Mouse (Mus musculus): Measurements from ENCODE around the gene Prdx2. TPM values are rescaled to one million over a fixed set of nuclear protein-coding genes. Genes with fewer than 3 reads are reported as not detected.

The Prdx2 gene
- polyA plus RNA-seq, 1 experiment from 2014 or later, result 644 TPM

DNA sequence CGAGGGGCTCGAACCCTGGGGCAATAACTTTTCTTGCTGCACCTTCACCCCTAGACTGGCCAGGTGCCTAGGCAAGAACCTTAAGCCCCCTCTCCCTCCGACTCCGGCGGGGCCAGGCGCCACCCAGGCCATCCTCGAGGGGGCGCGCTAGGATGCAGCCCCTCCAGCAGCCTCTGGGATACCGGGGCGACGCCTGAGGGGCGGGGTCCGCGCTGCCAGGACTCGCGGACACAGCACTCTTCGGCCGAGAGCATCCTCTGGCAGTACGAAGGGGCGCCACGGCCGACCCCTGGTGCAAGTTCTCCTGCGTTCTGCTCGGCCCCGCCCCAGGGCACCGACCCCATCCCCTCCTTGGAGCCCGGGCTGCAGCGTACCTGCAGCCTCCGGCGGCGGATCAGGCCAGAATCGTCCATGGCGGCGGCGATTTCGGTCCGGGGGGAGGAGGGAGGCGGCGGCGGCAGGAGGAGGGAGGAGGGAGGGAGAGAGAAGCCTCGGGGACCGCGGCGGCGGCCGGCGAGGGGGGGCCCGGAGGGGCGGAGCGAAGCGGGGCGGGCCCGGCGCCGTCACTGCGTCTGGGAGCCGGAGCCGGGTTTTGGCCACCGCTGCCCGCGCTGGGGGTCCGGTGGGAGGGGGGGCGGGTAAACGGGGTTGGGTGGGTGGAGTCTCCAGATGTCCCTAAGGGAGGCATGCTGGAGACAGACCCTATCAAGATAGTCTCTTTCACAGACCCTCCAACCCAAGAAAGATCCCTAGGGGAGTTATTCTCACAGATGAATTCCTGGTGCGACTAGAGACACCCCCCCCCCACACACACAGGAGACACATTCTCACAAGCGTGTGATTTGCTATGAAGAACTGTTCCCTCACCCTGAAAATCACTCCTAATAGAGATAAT lies 23.5 kb upstream of the Prdx2 start:
- H3K27ac ChIP-seq (ENCODE audit: low read length), result no peak overlapping the region
- no peak overlapping the region for H3K9ac ChIP-seq (ENCODE audit: low read length)
- H3K36me3 ChIP-seq (ENCODE audit: control insufficient read depth, insufficient read depth, low read length), result no peaks in the 10 kb centered on the region
- H3K4me1 ChIP-seq (replicated peaks; ENCODE audit: control insufficient read depth, insufficient read depth, low read length), result peaks cover 10% of the 10 kb centered on the region; the same call in 1 of the 2 replicates
- peak overlapping the region; percentile 82 for H3K4me2 ChIP-seq (ENCODE audit: low read depth, low read length)
- WGBS, result 1% methylated on average over 50 of the region's 67 CpGs
- H3K27me3 ChIP-seq (ENCODE audit: control insufficient read depth, insufficient read depth, low read depth, low read length), result peaks cover 48% of the 10 kb centered on the region
- ATAC-seq (ENCODE audit: low read depth), result 0 out of 2 replicates have a peak, but pooled peaks have one; percentile 18
- no peaks in the 10 kb centered on the region for H3K9me3 ChIP-seq (ENCODE audit: control insufficient read depth, low read length)
- H3K4me3 ChIP-seq (ENCODE audit: low read length), result peak overlapping the region; percentile 49

DNA sequence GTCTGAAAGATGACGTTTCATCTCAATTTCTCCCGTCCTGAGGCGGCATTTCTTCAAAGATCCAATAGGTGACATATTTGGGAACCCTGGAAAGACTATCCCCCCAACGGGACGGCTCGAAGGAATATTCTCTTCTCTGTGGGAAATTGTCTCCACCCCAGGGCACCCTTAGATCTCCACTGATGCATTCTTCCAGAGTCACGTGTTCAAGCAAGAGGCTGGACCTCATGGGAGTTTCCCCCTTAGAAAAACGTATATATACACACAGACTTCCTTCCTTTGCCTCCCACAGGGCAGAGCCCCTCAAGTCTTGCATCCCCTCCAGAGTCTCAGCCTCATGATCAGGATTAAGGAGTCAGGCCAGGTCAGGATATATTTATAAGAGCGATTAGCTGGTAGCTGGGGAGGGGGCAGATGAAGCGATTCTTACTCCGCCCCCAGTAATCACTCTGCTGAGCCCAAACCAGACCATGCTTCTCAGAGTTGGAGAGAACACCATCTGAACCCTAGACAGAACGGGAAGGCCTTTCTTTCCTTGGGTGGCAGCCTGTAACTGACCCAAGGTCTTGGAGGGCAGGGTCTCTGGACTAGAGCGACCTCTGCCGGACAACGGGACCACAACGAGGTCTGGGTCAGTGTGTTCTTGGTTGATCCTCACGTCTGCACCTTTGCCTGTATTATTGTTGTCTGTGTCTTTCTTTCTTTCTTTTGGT lies 22.7 kb upstream of the Prdx2 start, which contains the start of gene Rtbdn:
Gene Rtbdn, plus strand, starts transcription at position 464 of the 713 bp plus-strand sequence.
- H3K27me3 ChIP-seq (ENCODE audit: control insufficient read depth, insufficient read depth, low read depth, low read length), result peaks cover 48% of the 10 kb centered on the region
- 12% methylated on average over 17 of the region's 17 CpGs for WGBS
- H3K4me1 ChIP-seq (replicated peaks; ENCODE audit: control insufficient read depth, insufficient read depth, low read length), result peaks cover 10% of the 10 kb centered on the region; the same call in 1 of the 2 replicates
- peak; percentile 31; the same call in 1 of the 2 replicates for ATAC-seq (ENCODE audit: low read depth)
- H3K27ac ChIP-seq (ENCODE audit: low read length), result no peak within 1 kb of the TSS
- no peak within 1 kb of the TSS for H3K9ac ChIP-seq (ENCODE audit: low read length)
- peak within 1 kb of the TSS; percentile 82 for H3K4me2 ChIP-seq (ENCODE audit: low read depth, low read length)
- H3K4me3 ChIP-seq (ENCODE audit: low read length), result peak within 1 kb of the TSS; percentile 49
- no peaks in the 10 kb centered on the region for H3K36me3 ChIP-seq (ENCODE audit: control insufficient read depth, insufficient read depth, low read length)
- H3K9me3 ChIP-seq (ENCODE audit: control insufficient read depth, low read length), result no peaks in the 10 kb centered on the region

DNA sequence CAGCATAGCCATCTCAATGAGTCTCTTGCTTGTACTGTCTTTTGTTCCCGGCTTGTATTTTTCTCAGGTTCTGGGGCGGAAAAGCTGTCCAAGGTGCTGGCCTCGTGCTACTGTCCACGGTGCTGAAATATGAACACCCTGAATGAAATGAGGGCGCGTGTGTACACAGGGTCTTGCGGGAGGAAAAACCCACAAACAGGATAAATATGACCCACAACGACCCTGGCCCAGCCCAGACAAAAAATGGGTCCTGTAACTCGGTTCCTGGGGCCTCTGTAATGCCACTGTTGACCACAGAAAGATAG lies 22.2 kb upstream of the Prdx2 start:
- ATAC-seq (ENCODE audit: low read depth), result peak; percentile 34; the same call in 1 of the 2 replicates

DNA sequence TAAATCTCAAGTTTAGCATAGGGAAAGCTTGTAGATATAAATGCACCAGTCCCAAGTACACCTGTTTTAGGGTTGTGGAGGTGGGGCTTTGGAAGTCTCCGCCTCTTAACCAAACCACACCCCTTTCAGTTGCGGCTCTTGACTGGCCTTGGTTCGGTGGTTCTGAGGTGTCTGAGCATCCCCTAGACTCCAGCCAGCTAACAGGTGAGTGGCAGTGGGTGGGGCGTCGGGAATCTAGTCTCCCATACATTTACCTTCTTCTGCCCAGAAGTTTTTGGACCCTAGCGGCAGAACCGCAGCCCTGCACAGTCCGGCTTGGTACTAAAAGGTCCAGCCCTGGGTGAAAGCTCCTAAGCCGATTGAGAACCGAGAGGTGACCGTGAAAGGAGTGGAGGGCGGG lies 19.6 kb upstream of the Prdx2 start:
- WGBS, result 17% methylated on average over 12 of the region's 12 CpGs
- Histone ChIP-seq H3K27me3 (ENCODE audit: control insufficient read depth, insufficient read depth, low read depth, low read length) (peaks cover 31% of the 10 kb centered on the region), H3K9me3 (ENCODE audit: control insufficient read depth, low read length) (no peaks in the 10 kb centered on the region), H3K36me3 (ENCODE audit: control insufficient read depth, insufficient read depth, low read length) (no peaks in the 10 kb centered on the region), H3K4me3 (ENCODE audit: low read length) (no peak overlapping the region), H3K9ac (ENCODE audit: low read length) (no peak overlapping the region), H3K4me1 (replicated peaks; ENCODE audit: control insufficient read depth, insufficient read depth, low read length) (peaks cover 10% of the 10 kb centered on the region; the same call in 1 of the 2 replicates), H3K4me2 (ENCODE audit: low read depth, low read length) (no peak overlapping the region), H3K27ac (ENCODE audit: low read length) (no peak overlapping the region)
- no peak for ATAC-seq (ENCODE audit: low read depth)

More for the DNA sequence above, 22.2 kb upstream of the Prdx2 start:
- Histone ChIP-seq H3K9ac (ENCODE audit: low read length) (no peak overlapping the region), H3K4me3 (ENCODE audit: low read length) (no peak overlapping the region), H3K4me1 (replicated peaks; ENCODE audit: control insufficient read depth, insufficient read depth, low read length) (peaks cover 10% of the 10 kb centered on the region; the same call in 1 of the 2 replicates), H3K9me3 (ENCODE audit: control insufficient read depth, low read length) (no peaks in the 10 kb centered on the region), H3K36me3 (ENCODE audit: control insufficient read depth, insufficient read depth, low read length) (no peaks in the 10 kb centered on the region), H3K4me2 (ENCODE audit: low read depth, low read length) (no peak overlapping the region), H3K27ac (ENCODE audit: low read length) (no peak overlapping the region), H3K27me3 (ENCODE audit: control insufficient read depth, insufficient read depth, low read depth, low read length) (peaks cover 48% of the 10 kb centered on the region)
- WGBS, result 9% methylated on average over 9 of the region's 9 CpGs

DNA sequence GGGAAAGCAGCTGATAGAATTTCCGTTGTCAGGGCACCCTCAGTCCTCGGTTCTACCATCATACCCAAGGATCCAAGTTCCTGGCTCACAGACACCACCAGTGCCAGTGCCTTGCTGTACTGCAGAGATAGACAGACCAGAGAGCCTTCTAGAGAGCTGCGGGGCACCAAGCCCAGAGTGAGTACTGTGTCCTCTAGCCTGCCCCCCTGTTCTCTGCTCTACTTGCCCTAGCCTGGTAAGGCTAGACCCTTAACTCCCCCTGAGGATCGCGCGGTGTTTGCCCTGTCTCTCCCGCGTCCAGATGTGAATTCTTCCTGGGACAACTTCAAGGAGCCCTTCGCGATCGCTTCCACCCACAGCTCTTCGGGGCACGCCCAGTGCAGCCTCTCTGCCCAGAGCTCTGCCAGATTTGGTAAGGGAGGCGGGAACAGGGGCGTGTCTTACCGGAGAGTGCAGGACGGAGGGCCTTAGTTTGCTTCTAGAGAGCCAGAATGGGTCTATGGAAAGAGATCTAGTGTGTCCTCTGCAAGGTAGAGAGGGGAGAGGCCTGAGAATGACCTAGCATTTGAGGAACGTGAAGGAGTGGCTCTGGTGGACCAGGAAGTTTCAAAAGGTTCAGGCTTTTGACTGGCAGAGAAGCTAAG lies 16.7 kb upstream of the Prdx2 start:
- peak; percentile 79 for ATAC-seq (ENCODE audit: low read depth)
- Histone ChIP-seq H3K9me3 (ENCODE audit: control insufficient read depth, low read length) (no peaks in the 10 kb centered on the region), H3K36me3 (ENCODE audit: control insufficient read depth, insufficient read depth, low read length) (peaks cover 5% of the 10 kb centered on the region; the same call in 1 of the 2 replicates), H3K27ac (ENCODE audit: low read length) (no peak overlapping the region), H3K27me3 (ENCODE audit: control insufficient read depth, insufficient read depth, low read depth, low read length) (peaks cover 4% of the 10 kb centered on the region; the same call in 1 of the 2 replicates), H3K4me2 (ENCODE audit: low read depth, low read length) (peak overlapping the region; percentile 23), H3K4me3 (ENCODE audit: low read length) (no peak overlapping the region), H3K9ac (ENCODE audit: low read length) (no peak overlapping the region), H3K4me1 (replicated peaks; ENCODE audit: control insufficient read depth, insufficient read depth, low read length) (no peaks in the 10 kb centered on the region)
- WGBS, result 6% methylated on average over 18 of the region's 18 CpGs

DNA sequence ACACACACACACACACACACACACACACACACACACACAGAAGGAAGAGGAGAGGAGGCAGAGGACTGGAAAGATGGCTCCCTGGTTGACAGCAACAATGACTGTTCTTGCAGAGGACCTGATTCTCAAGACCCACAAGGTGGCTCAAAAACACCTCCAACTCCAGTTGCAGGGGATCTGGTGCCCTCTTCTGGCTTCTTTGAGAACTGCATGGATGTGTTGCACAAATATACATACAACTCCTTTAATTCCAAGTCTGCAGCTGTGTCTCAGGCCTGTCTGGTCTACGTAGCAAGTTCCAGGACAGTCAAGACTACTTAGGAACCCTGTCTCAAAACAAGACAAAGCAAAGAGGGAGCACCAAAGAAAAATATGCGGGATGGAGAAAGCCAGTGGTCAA lies 12.6 kb upstream of the Prdx2 start:
- H3K9ac ChIP-seq (ENCODE audit: low read length), result no peak overlapping the region

DNA sequence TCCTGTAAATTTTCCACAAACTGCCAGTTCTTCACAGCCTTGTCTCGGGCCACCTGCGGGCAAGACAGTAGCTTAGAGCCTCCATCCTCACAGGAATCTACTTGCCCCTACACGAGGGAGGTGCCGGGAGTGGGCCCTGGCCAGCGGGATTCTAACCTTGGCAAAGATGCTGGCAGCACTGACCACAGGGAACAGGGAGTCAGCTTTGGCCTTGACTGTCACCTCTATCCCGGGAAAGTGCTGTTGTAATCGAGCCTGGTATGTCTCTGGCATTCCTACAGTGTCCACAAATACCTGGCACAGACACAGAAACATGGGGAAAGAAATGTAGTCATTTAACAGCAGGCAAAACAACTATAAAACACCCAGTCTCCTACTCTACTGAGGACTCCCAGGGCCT lies 9.6 kb upstream of the Prdx2 start:
- WGBS, result 93% methylated on average over 7 of the region's 7 CpGs
- no peak overlapping the region for H3K4me3 ChIP-seq (ENCODE audit: low read length)
- no peak overlapping the region for H3K9ac ChIP-seq (ENCODE audit: low read length)
- peaks cover under 1% of the 10 kb centered on the region for H3K4me1 ChIP-seq (replicated peaks; ENCODE audit: control insufficient read depth, insufficient read depth, low read length)
- H3K36me3 ChIP-seq (ENCODE audit: control insufficient read depth, insufficient read depth, low read length), result peaks cover 16% of the 10 kb centered on the region
- H3K9me3 ChIP-seq (ENCODE audit: control insufficient read depth, low read length), result no peaks in the 10 kb centered on the region
- ATAC-seq (ENCODE audit: low read depth), result no peak
- no peak overlapping the region for H3K27ac ChIP-seq (ENCODE audit: low read length)
- H3K4me2 ChIP-seq (ENCODE audit: low read depth, low read length), result no peak overlapping the region
- no peaks in the 10 kb centered on the region for H3K27me3 ChIP-seq (ENCODE audit: control insufficient read depth, insufficient read depth, low read depth, low read length)

More for the DNA sequence above, 12.6 kb upstream of the Prdx2 start:
- no peaks in the 10 kb centered on the region; the same call in 1 of the 2 replicates for H3K27me3 ChIP-seq (ENCODE audit: control insufficient read depth, insufficient read depth, low read depth, low read length)
- no peaks in the 10 kb centered on the region for H3K9me3 ChIP-seq (ENCODE audit: control insufficient read depth, low read length)
- H3K4me2 ChIP-seq (ENCODE audit: low read depth, low read length), result no peak overlapping the region
- no peak overlapping the region for H3K4me3 ChIP-seq (ENCODE audit: low read length)
- no peak for ATAC-seq (ENCODE audit: low read depth)
- H3K36me3 ChIP-seq (ENCODE audit: control insufficient read depth, insufficient read depth, low read length), result peaks cover 13% of the 10 kb centered on the region
- H3K4me1 ChIP-seq (replicated peaks; ENCODE audit: control insufficient read depth, insufficient read depth, low read length), result no peaks in the 10 kb centered on the region
- no peak overlapping the region for H3K27ac ChIP-seq (ENCODE audit: low read length)
- 36% methylated on average over 2 of the region's 2 CpGs for WGBS

DNA sequence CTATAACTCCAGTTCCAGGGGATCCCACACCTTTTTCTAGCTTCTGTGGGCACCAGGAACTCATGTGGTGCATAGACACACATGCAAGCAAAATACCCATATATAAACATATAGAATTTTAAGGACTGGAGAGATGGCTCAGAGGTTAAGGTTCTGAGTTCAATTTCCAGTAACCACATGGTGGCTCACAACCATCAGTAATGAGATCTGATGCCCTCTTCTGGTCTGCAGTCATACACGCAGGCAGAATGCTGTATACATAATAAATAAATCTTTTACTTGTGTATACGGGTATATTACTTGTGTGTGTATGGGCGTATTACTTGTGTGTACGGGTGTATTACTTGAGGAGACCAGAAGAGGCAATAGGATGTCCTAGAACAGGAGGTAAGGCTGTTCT lies 5.4 kb upstream of the Prdx2 start:
- H3K9ac ChIP-seq (ENCODE audit: low read length), result no peak overlapping the region

More for the DNA sequence above, 5.4 kb upstream of the Prdx2 start:
- Histone ChIP-seq H3K27ac (ENCODE audit: low read length) (no peak overlapping the region), H3K27me3 (ENCODE audit: control insufficient read depth, insufficient read depth, low read depth, low read length) (no peaks in the 10 kb centered on the region), H3K36me3 (ENCODE audit: control insufficient read depth, insufficient read depth, low read length) (peaks cover 8% of the 10 kb centered on the region; the same call in 1 of the 2 replicates), H3K4me2 (ENCODE audit: low read depth, low read length) (no peak overlapping the region), H3K4me3 (ENCODE audit: low read length) (no peak overlapping the region), H3K4me1 (replicated peaks; ENCODE audit: control insufficient read depth, insufficient read depth, low read length) (peaks cover 17% of the 10 kb centered on the region), H3K9me3 (ENCODE audit: control insufficient read depth, low read length) (no peaks in the 10 kb centered on the region)
- 80% methylated on average over 4 of the region's 4 CpGs for WGBS
- ATAC-seq (ENCODE audit: low read depth), result no peak

All from lung, embryonic 16.5 days (tissue).